Mouse (Mus musculus) heart, postnatal 14 days (tissue): Measurements from ENCODE around the gene Dip2c. TPM values are rescaled to one million over a fixed set of nuclear protein-coding genes. Genes with fewer than 3 reads are reported as not detected.

Experiments
- DNase-seq, 2 experiments: peaks; one replicate each; pipeline ENCODE4 v3.0.0; 2021 to 2022
- intact Hi-C: fragments of 180-260 bp; cut with DNase I; formaldehyde crosslinking; loops from one replicate; pipeline ENCODE4 v1.15.1; 2025
- total RNA-seq, 2 experiments: library from RNA; stranded (reverse); gene quantifications; 2 replicates each; pipeline ENCODE4 v1.2.3; 2021

The Dip2c gene
- total RNA-seq, 2 experiments from 2014 or later = 43.7 to 49.2 TPM

DNA sequence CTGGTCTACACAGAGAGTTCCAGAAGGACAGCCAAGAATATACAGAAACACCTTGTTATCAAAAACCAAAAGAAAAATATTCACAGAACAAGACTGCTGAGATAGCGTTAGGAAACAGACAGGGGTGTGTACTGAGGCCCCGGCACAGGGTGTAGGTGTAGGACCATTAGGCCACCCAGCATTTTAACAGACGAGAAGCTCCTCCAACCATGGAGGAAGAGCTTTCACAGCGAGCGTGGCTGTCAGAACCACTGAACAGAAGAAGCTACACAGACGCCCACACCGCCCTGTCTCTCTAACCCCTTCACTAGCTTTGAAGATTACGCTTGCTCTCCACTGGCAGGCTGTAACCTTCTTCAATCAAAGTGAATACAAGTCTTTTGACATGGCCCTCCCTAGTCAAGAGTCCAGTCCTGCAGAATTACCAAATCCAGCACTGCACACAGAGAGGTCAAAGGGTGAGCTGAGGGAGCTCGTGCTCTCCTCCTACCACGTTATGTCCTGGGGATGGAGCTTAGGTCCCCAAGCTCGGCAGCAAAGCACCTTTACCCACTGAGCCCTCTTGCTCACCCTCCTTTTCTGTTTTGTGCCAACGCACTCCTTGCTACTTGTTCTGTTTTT lies 426.4 kb downstream of the Dip2c start:
- intact Hi-C loops = no loop called here
- DNase-seq = no peak

DNA sequence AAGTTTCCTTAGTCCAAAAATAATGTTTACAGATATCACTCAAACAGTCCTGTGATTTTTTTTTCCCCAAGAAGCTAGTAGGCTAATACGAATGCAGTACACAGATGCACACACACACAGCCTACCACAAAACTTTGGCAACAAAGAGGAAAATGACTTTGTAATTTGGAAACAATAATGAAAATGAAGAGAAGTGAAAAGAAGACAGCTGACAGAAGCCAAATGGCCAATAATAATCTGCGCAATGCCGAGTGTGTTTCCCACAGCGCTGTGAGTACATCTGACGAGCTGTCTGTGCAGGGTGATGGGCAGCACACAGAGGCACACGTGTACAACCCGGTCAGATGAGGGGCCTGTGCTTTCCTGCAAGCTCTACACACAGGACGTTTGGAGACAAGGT lies 430.4 kb downstream of the Dip2c start:
- intact Hi-C loops = no loop called here
- DNase-seq = no peak

- intact Hi-C loops = no loop called here
- no peak for DNase-seq
Observed at GRCm38 (mm10) chr13:9708433-9709240, 432.3 kb downstream of the Dip2c start.

- intact Hi-C loops = no loop called here
Observed at GRCm38 (mm10) chr13:9712409-9712808, 436.1 kb downstream of the Dip2c start.

DNA sequence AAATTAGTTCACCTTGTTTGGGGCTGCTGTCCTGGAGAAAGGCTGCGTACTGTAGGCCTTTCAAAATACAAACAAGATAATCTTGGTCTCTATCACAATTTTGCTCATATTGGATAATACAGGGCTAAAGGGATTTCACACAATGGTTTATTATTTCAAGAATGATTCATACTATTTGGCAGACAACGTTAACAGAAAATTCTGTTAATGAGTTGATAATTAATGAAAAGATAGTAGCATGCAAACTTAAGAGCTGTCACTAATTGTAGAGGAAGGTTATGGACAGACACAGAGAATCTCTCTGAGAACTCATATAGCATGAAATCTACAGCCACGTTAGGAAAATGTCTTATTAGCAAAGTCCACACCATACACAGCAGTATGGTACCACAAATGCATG lies 436.6 kb downstream of the Dip2c start:
- DNase-seq = no peak
- intact Hi-C loops = no loop called here

More at GRCm38 (mm10) chr13:9712409-9712808, 436.1 kb downstream of the Dip2c start:
- DNase-seq = no peak

DNA sequence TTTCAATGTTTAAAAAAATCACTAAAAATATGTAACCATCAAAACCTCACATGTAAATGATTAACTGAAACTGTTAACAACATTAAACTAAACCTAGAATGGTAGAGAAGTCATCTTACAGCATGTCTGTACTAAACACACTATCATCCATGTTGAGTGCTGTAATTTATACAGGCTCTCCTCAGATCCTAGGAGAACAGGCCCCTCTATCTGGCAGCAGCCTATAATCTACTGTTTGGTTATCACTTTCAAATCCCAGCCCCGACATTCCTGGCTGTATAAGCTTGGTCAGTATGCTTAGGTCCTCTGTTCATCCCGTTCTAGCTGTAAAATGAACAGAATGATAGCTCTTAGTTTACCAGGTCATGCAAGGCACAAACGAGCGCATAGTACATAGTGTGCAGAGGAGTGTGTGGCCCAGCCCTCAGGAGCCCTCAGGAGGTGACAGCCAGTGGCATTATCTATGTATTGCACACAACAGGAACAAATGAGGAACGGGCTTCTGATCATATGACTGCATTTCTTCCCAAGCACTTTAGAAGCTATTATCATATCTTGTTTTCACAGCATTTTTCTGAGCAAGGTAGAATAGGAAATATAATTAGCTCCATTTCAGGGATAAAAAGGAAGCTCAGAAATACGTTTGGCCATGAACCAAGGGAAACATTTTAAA lies 437.3 kb downstream of the Dip2c start:
- no peak for DNase-seq
- intact Hi-C loops = no loop called here

GRCm38 (mm10) chr13:9715224-9715623 lies 438.9 kb downstream of the Dip2c start:
- DNase-seq = no peak
- intact Hi-C loops = no loop called here

Other genes starting within 250 kb of the Dip2c start
- 10 to 100 TPM; 69.9 to 78.9 TPM for gene Larp4b, start 182.6 kb upstream of the Dip2c start, total RNA-seq